Mouse (Mus musculus) embryo, embryonic 11.5 days (tissue): ENCODE results near the gene Fam160a1.

Experiments used
- DNase-seq: peaks from one replicate; pipeline ENCODE4 v3.0.0-alpha.2; 2012; ENCODE audit warnings: low read depth, low spot score

Gene Fam160a1

DNA sequence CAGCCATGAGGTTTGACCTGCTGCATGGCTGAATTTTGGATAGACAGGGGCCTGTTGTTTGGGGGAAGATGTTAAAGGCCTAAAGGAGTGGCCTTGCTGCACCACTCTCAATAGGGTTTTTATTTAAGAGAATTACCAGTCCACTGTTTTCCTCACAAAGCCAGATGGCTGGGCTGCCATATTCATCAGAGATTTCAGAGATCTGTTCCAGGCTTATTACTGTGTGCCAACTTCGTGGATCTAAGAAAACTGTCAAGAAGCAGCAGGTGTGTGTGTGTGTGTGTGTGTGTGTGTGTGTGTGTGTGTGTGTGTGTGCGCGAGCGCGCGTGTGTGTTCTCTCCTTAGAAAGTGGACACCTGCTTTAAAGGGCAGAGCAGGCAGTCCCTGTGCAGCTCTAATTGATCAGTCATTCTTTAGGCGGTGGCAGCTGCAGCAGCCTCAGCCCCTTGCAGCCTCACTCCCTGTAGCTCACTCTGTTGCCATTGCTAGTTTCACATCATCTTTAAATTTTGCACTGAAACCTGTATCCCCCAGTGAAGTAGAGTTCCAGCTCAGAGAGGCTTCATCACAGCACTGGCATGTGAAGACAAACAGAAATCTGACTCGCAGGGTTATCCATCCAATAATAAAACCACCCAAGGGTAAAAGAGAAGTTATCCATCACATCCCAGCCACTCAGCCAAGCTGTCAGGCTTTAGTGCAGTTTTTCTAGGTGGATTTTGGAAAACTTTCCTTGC, 182.5 kb downstream of the Fam160a1 start:
- DNase-seq = no peak

DNA sequence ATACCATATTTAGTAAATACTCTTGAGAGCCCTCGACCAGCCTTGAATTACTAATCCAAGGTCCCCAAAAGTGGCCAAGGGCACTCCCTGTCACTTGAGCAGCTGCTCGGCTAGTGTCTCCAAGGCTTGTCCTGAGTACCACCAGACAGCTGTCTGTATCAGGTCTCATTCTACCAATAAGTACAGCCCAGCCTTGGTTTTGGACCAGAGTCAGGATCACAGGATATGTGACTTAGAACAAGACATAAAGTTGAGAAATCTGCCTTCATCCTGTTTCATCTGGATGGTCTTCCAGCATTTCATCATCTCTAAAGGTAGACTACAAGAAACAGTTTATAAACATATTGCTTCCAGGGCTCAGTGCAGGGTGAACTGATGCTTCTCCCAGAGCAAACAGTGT, 183.4 kb downstream of the Fam160a1 start:
- no peak for DNase-seq

DNA sequence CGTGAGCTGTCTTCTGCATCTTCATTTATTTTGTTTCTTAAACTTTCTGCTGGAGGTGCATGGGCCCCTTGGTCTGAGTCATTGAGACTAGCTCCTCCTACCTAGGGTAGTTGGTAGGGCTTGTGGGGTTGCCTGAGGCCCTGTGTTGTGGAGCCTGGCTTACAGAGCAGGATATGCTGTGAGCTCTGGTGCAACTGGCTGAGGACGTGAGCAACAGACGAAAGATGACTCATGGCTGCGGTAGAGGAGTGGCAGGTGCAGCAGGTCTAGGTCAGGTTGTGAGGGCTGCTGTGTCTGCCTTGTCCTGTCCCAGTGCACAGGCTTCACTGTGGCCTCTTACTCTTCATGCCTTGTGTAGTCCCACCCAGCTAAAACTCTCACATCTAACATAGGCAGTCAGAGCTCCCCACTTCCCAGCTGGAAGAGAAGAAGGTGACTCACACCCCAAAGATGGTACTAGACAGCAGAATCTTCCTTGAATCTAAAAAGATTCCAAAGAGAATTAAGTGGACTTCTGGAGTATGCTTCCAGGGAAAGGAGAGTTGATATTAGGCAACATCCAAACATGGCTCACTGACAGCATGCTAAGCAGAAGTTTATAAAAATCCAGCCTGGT, 187.1 kb downstream of the Fam160a1 start:
- DNase-seq = no peak

DNA sequence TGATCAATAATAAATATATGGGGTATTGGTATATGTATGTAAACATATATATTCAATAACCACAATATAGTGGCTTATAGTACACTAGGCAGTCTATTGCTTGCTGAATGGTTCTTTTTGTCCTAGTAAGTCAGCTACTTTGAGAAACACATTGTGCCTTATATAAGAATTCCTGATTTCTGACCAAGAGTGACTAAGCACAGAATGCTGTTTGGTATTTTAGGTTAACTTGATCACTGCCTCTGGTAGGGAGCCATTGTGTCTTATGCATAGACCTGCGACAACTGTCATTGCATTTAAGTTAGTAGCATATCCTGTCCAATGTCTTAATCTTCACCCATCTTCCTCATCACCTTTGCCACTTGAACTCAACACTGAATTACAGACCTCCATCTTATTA, 197.3 kb downstream of the Fam160a1 start:
- no peak for DNase-seq

DNA sequence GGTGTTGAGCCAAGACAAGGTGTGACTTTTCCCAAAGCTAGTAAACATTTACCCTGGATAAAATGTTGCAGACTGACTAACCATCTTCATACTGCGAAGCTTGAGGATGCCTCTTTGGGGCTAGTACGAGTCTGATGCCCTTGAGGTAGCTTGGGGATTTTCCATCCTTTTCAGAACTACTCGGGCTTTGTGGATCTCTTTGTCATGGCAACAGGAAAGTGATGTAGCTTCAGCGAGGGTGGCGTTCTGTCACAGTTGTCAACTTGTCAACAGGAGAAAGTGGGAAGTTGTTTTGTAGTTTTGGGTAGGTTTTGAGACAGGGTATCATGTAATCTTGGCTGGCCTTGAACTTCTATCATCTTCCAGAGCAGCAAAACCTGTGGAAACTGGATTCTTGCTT, 197.7 kb downstream of the Fam160a1 start:
- DNase-seq = no peak

DNA sequence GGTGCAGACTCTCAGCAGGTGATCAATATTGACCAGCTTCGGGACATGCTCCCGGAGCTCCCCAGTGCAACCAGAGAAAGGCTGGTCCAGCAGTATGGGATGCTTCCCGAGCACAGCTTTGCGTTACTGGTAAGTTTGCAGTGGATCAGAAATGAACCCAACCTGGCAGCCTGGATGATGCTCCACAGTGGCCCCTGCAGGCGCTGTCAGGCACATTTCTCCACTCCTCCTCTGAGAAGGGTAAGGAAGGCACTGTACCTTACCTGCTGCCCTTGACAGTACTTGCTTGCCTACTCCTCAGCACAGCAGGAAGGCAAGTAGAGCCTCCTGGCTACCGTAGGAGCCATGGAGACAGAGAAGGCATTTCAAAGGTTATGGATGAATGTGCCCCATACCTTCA, 198.2 kb downstream of the Fam160a1 start:
- DNase-seq = no peak

DNA sequence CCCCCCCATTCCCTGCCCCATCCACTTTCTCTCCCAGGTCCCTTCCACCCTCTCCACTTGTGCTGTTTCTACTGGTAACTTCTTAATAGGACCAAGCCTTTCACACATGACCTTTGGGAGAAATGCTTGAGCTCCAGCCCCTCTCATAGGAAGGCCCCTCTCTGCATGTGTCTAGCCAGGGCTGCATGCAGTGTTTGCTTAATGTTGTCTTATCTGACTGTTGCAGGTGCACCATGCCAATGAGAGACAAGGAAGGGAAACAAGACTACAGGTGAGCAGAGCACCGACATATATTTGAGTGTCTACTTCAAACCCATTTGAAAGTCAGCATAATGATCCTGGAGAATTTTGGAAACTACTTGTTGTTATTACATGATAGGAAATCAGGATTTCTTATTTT, 200.7 kb downstream of the Fam160a1 start:
- no peak for DNase-seq
